Mouse (Mus musculus): ENCODE results near the gene Pkn2. TPM values are rescaled to one million over a fixed set of nuclear protein-coding genes. Genes with fewer than 3 reads are reported as not detected.

Pkn2 gene
- total and polyA plus RNA-seq, 3 experiments, result 33.5 to 38.8 (median 34.7) TPM

GRCm38 (mm10) chr3:142832910-142833309 lies 48.9 kb downstream of the Pkn2 start:
- TF ChIP-seq KAT2A (conservative IDR thresholded peaks at IDR 0.05; ENCODE audit: low read depth, low read length), result no peak
- TF ChIP-seq ZKSCAN1 (IDR thresholded peaks at IDR 0.05; ENCODE audit: low read depth, low read length), result no peak
- no peak for TF ChIP-seq ELF1 (IDR thresholded peaks at IDR 0.05; ENCODE audit: low read depth, low read length)
- no peak for TF ChIP-seq RAD21 (IDR thresholded peaks at IDR 0.05; ENCODE audit: low read depth, low read length)
- no peak for TF ChIP-seq TBP (IDR thresholded peaks at IDR 0.05; ENCODE audit: low read depth, low read length)
- no peak for TF ChIP-seq ZNF384 (IDR thresholded peaks at IDR 0.05; ENCODE audit: low read depth, low read length)
- TF ChIP-seq ZMIZ1 (IDR thresholded peaks at IDR 0.05; ENCODE audit: low read depth, low read length), result no peak
- TF ChIP-seq EP300 (IDR thresholded peaks at IDR 0.05; ENCODE audit: low read depth in 1 of 2, low read length in 2 of 2), result no peak
- TF ChIP-seq MAZ (IDR thresholded peaks at IDR 0.05; ENCODE audit: low read depth, low read length), result no peak
- no peak for TF ChIP-seq GATA1 (IDR thresholded peaks at IDR 0.05; ENCODE audit: low read depth, low read length)
- no peak for TF ChIP-seq MYB (IDR thresholded peaks at IDR 0.05; ENCODE audit: low read depth, low read length)
- no peak for TF ChIP-seq MAX (IDR thresholded peaks at IDR 0.05; ENCODE audit: low read length)
- TF ChIP-seq CHD1 (IDR thresholded peaks at IDR 0.05; ENCODE audit: low read depth, low read length), result no peak

GRCm38 (mm10) chr3:142826449-142827146 lies 55.2 kb downstream of the Pkn2 start:
- H3K36me3 ChIP-seq (ENCODE audit: control insufficient read depth in 1 of 2, insufficient read depth in 2 of 2, low read length in 2 of 2), result peaks cover 0 to 51% of the 10 kb centered on the region in 2 experiments; a peak in 2 of 4 replicates
- no peaks in the 10 kb centered on the region; the same call in 1 of the 2 replicates for H3K79me2 ChIP-seq (ENCODE audit: control insufficient read depth, insufficient read depth, low read length, poor library complexity)
- H3K27ac ChIP-seq (ENCODE audit: control insufficient read depth, low read depth, low read length), result no peak overlapping the region

More at GRCm38 (mm10) chr3:142832910-142833309, 48.9 kb downstream of the Pkn2 start:
- Histone ChIP-seq H3K4me1 (ENCODE audit: control insufficient read depth in 1 of 2, insufficient read depth in 2 of 2, low read length in 2 of 2) (peaks cover 2 to 11% of the 10 kb centered on the region in 2 experiments; a peak in 3 of 4 replicates), H3K27ac (ENCODE audit: control insufficient read depth, low read depth, low read length) (no peak overlapping the region), H3K9ac (ENCODE audit: control insufficient read depth, low read depth, low read length, poor library complexity, severe bottlenecking) (no peak overlapping the region), H3K79me2 (ENCODE audit: control insufficient read depth, insufficient read depth, low read length, poor library complexity) (peaks cover 8% of the 10 kb centered on the region), H3K27me3 (ENCODE audit: control insufficient read depth in 1 of 2, insufficient read depth in 2 of 2, low read length in 2 of 2) (no peaks in the 10 kb centered on the region), H3K4me3 (ENCODE audit: control insufficient read depth in 1 of 2, insufficient read depth in 1 of 2, low read depth in 2 of 2, low read length in 2 of 2) (no peak overlapping the region), H3K9me3 (replicated peaks; ENCODE audit: insufficient read depth, low read length) (no peaks in the 10 kb centered on the region), H3K36me3 (ENCODE audit: control insufficient read depth in 1 of 2, insufficient read depth in 2 of 2, low read length in 2 of 2) (peaks cover 19 to 26% of the 10 kb centered on the region in 2 experiments)
- no peak for DNase-seq (ENCODE audit: low read depth, low spot score)

GRCm38 (mm10) chr3:142823606-142824005 lies 58.2 kb downstream of the Pkn2 start:
- H3K9ac ChIP-seq (ENCODE audit: control insufficient read depth, low read depth, low read length, poor library complexity, severe bottlenecking), result no peak overlapping the region
- DNase-seq (ENCODE audit: low read depth, low spot score), result no peak
- no peaks in the 10 kb centered on the region for H3K4me1 ChIP-seq (ENCODE audit: control insufficient read depth in 1 of 2, insufficient read depth in 2 of 2, low read length in 2 of 2)
- no peaks in the 10 kb centered on the region for H3K27me3 ChIP-seq (ENCODE audit: control insufficient read depth in 1 of 2, insufficient read depth in 2 of 2, low read length in 2 of 2)
- H3K36me3 ChIP-seq (ENCODE audit: control insufficient read depth in 1 of 2, insufficient read depth in 2 of 2, low read length in 2 of 2), result peaks cover 0 to 44% of the 10 kb centered on the region in 2 experiments; a peak in 2 of 4 replicates
- no peak overlapping the region for H3K27ac ChIP-seq (ENCODE audit: control insufficient read depth, low read depth, low read length)
- H3K79me2 ChIP-seq (ENCODE audit: control insufficient read depth, insufficient read depth, low read length, poor library complexity), result no peaks in the 10 kb centered on the region
- H3K4me3 ChIP-seq (ENCODE audit: control insufficient read depth in 1 of 2, insufficient read depth in 1 of 2, low read depth in 2 of 2, low read length in 2 of 2), result no peak overlapping the region
- no peaks in the 10 kb centered on the region for H3K9me3 ChIP-seq (replicated peaks; ENCODE audit: insufficient read depth, low read length)
- TF ChIP-seq KAT2A (conservative IDR thresholded peaks at IDR 0.05; ENCODE audit: low read depth, low read length) (no peak), POLR2AphosphoS5 (IDR thresholded peaks at IDR 0.05; ENCODE audit: borderline replicate concordance, low read depth, low read length) (no peak), MYB (IDR thresholded peaks at IDR 0.05; ENCODE audit: low read depth, low read length) (no peak), POLR2AphosphoS2 (IDR thresholded peaks at IDR 0.05; ENCODE audit: low read length) (no peak), UBTF (IDR thresholded peaks at IDR 0.05; ENCODE audit: borderline replicate concordance, insufficient read depth, low read depth, low read length) (no peak), USF2 (IDR thresholded peaks at IDR 0.05; ENCODE audit: borderline replicate concordance in 1 of 2, insufficient read depth in 1 of 2, low read depth in 1 of 2, low read length in 2 of 2) (no peak), JUND (IDR thresholded peaks at IDR 0.05; ENCODE audit: low read depth, low read length) (no peak), MYC (IDR thresholded peaks at IDR 0.05; ENCODE audit: low read depth, low read length) (no peak), POLR2A (IDR thresholded peaks at IDR 0.05; ENCODE audit: control insufficient read depth in 1 of 2, insufficient read depth in 1 of 2, low read depth in 1 of 2, low read length in 2 of 2, poor library complexity in 1 of 2) (no peak), USF1 (IDR thresholded peaks at IDR 0.05; ENCODE audit: low read depth, low read length) (no peak), HCFC1 (IDR thresholded peaks at IDR 0.05; ENCODE audit: low read depth, low read length) (no peak), EP300 (IDR thresholded peaks at IDR 0.05; ENCODE audit: low read depth in 1 of 2, low read length in 2 of 2) (no peak), ZNF384 (IDR thresholded peaks at IDR 0.05; ENCODE audit: low read depth, low read length) (no peak), TBP (IDR thresholded peaks at IDR 0.05; ENCODE audit: low read depth, low read length) (no peak), ETS1 (IDR thresholded peaks at IDR 0.05; ENCODE audit: low read depth, low read length) (no peak), SMC3 (IDR thresholded peaks at IDR 0.05; ENCODE audit: low read depth, low read length) (no peak)

More at GRCm38 (mm10) chr3:142826449-142827146, 55.2 kb downstream of the Pkn2 start:
- Histone ChIP-seq H3K9ac (ENCODE audit: control insufficient read depth, low read depth, low read length, poor library complexity, severe bottlenecking) (no peak overlapping the region), H3K9me3 (replicated peaks; ENCODE audit: insufficient read depth, low read length) (no peaks in the 10 kb centered on the region), H3K27me3 (ENCODE audit: control insufficient read depth in 1 of 2, insufficient read depth in 2 of 2, low read length in 2 of 2) (no peaks in the 10 kb centered on the region), H3K4me3 (ENCODE audit: control insufficient read depth in 1 of 2, insufficient read depth in 1 of 2, low read depth in 2 of 2, low read length in 2 of 2) (no peak overlapping the region), H3K4me1 (ENCODE audit: control insufficient read depth in 1 of 2, insufficient read depth in 2 of 2, low read length in 2 of 2) (no peaks in the 10 kb centered on the region)
- TF ChIP-seq UBTF (IDR thresholded peaks at IDR 0.05; ENCODE audit: borderline replicate concordance, insufficient read depth, low read depth, low read length), result no peak
- 0 out of 2 replicates have a peak, but pooled peaks have one; percentile 19 for TF ChIP-seq ZKSCAN1 (IDR thresholded peaks at IDR 0.05; ENCODE audit: low read depth, low read length)
- DNase-seq (ENCODE audit: low read depth, low spot score), result no peak

Measured in MEL (cell line).